Mouse (Mus musculus): ENCODE data around the gene Olfr974. TPM values are rescaled to one million over a fixed set of nuclear protein-coding genes. Genes with fewer than 3 reads are reported as not detected.
"Not testable (repeated sequence)": the region's sequence is repeated elsewhere in the genome, so short reads cannot be mapped to it uniquely, and the experiment has no call there.

Gene Olfr974
- not detected in 2 replicates for polyA plus RNA-seq (2014; fragmentation: Nextera tagmentation; extraction: Ambion mirVana)

- no peak for ATAC-seq (ENCODE audit: low read depth)
- Histone ChIP-seq H3K4me3 (ENCODE audit: low read depth, low read length) (no peak within 1 kb of the TSS), H3K9me3 (ENCODE audit: control insufficient read depth, low read length) (no peaks in the 10 kb centered on the region), H3K36me3 (ENCODE audit: control insufficient read depth, insufficient read depth, low read length) (no peaks in the 10 kb centered on the region), H3K27me3 (ENCODE audit: control insufficient read depth, insufficient read depth, low read length) (no peaks in the 10 kb centered on the region), H3K4me1 (ENCODE audit: control insufficient read depth, insufficient read depth, low read length) (no peaks in the 10 kb centered on the region), H3K9ac (replicated peaks; ENCODE audit: low read depth, low read length) (no peak within 1 kb of the TSS), H3K4me2 (ENCODE audit: low read depth, low read length) (no peak within 1 kb of the TSS), H3K27ac (ENCODE audit: low read depth, low read length) (no peak within 1 kb of the TSS)
- WGBS, result 85% methylated on average over 1 of the region's 1 CpGs
These were observed at the start of gene Olfr974 for GRCm38 (mm10) chr9:39937201-39937600. Olfr974 (plus strand) TSS chr9:39937501.

DNA sequence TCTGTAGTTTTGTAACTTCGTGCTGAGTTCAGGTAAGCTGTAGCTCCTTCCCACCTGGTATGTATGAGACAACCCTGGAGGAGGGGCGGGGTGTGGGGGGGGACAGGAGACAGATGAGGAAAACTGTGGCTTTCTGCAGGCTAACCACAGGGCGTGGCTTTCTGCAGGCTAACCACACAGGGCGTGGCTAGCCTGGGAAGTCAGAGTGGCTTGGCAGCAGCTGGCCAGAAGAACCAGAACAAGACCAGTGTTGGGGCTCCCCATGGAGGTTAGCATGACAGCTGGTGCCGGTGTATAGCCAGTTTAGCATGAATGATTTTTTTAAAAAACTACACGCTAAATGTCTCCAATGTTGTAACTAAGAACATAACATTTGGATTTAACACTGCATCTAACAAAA is 32.2 kb upstream of the Olfr974 start:
- no peak for ATAC-seq (ENCODE audit: low read depth)
- H3K36me3 ChIP-seq (ENCODE audit: control insufficient read depth, insufficient read depth, low read length), result no peaks in the 10 kb centered on the region
- H3K4me2 ChIP-seq (ENCODE audit: low read depth, low read length), result no peak overlapping the region
- no peak overlapping the region for H3K4me3 ChIP-seq (ENCODE audit: low read depth, low read length)
- H3K27me3 ChIP-seq (ENCODE audit: control insufficient read depth, insufficient read depth, low read length), result no peaks in the 10 kb centered on the region
- no peak overlapping the region for H3K9ac ChIP-seq (replicated peaks; ENCODE audit: low read depth, low read length)
- H3K9me3 ChIP-seq (ENCODE audit: control insufficient read depth, low read length), result no peaks in the 10 kb centered on the region
- WGBS, result 83% methylated on average over 6 of the region's 6 CpGs
- H3K27ac ChIP-seq (ENCODE audit: low read depth, low read length), result no peak overlapping the region
- H3K4me1 ChIP-seq (ENCODE audit: control insufficient read depth, insufficient read depth, low read length), result no peaks in the 10 kb centered on the region

GRCm38 (mm10) chr9:39907036-39907435 is 30.3 kb upstream of the Olfr974 start, which contains the start of gene Olfr229:
Olfr229 (plus strand) TSS chr9:39907336.
- 77% methylated on average over 2 of the region's 2 CpGs for WGBS
- no peak within 1 kb of the TSS for H3K27ac ChIP-seq (ENCODE audit: low read depth, low read length)
- no peaks in the 10 kb centered on the region for H3K27me3 ChIP-seq (ENCODE audit: control insufficient read depth, insufficient read depth, low read length)
- H3K4me1 ChIP-seq (ENCODE audit: control insufficient read depth, insufficient read depth, low read length), result no peaks in the 10 kb centered on the region
- no peaks in the 10 kb centered on the region for H3K36me3 ChIP-seq (ENCODE audit: control insufficient read depth, insufficient read depth, low read length)
- no peak within 1 kb of the TSS for H3K4me2 ChIP-seq (ENCODE audit: low read depth, low read length)
- no peak within 1 kb of the TSS for H3K9ac ChIP-seq (replicated peaks; ENCODE audit: low read depth, low read length)
- ATAC-seq (ENCODE audit: low read depth), result no peak
- H3K4me3 ChIP-seq (ENCODE audit: low read depth, low read length), result no peak within 1 kb of the TSS
- H3K9me3 ChIP-seq (ENCODE audit: control insufficient read depth, low read length), result no peaks in the 10 kb centered on the region

DNA sequence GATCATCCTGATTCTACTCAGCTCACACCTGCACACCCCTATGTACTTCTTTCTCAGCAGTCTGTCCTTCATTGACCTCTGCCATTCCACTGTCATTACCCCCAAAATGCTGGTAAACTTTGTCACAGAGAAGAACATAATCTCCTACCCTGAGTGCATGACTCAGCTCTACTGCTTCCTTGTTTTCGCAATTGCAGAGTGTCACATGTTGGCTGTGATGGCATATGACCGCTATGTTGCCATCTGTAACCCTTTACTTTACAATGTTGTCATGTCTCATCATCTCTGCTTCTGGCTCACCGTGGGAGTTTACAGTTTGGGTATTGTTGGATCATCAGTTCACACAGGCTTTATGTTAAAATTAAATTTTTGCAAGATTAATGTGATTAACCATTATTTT is 27.4 kb upstream of the Olfr974 start:
- WGBS, result 88% methylated on average over 3 of the region's 3 CpGs
- Histone ChIP-seq H3K27me3 (ENCODE audit: control insufficient read depth, insufficient read depth, low read length) (no peaks in the 10 kb centered on the region), H3K36me3 (ENCODE audit: control insufficient read depth, insufficient read depth, low read length) (no peaks in the 10 kb centered on the region), H3K9ac (replicated peaks; ENCODE audit: low read depth, low read length) (no peak overlapping the region), H3K4me1 (ENCODE audit: control insufficient read depth, insufficient read depth, low read length) (no peaks in the 10 kb centered on the region), H3K9me3 (ENCODE audit: control insufficient read depth, low read length) (no peaks in the 10 kb centered on the region), H3K4me3 (ENCODE audit: low read depth, low read length) (no peak overlapping the region), H3K4me2 (ENCODE audit: low read depth, low read length) (no peak overlapping the region), H3K27ac (ENCODE audit: low read depth, low read length) (no peak overlapping the region)
- no peak for ATAC-seq (ENCODE audit: low read depth)

DNA sequence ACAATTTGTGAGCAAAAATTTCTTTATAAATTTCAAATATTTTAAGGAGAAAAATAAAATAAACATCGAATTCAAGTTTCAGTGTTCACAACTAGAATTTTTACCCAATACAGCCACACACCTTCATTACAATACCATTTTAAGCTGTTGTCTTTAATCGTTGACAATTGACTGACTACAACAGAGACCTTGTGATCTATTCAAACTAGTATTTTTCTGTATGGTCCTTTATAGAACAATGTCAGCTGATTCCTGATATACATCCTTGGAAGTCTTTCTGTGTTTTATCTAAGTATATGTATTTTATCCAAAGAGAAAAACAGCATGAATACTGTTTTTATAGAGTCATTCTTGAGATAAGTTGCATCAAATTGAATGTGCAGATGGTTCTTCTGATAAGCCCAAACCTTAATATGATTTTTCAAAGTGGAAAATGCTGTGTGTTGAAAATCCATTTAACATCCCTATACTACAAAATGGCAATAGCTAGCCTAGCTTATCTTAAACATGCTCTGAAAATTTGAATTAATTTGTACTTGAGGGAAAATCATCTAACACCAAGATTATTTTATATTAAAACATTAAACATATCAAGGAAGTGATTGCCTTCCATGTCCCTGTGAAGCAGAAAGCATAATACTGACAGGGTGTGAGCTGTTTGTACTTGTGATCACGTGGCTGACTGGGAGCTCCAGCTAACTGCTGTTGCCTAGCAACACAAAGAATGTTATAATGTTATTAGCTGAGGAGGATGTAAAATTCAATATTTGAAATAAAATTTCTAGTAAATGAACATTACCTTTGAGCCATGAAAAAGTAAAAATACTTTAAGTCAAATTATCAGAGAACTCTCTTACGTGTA is 9.1 kb upstream of the Olfr974 start:
- H3K4me2 ChIP-seq (ENCODE audit: low read depth, low read length); H3K27ac ChIP-seq (ENCODE audit: low read depth, low read length); H3K36me3 ChIP-seq (ENCODE audit: control insufficient read depth, insufficient read depth, low read length); H3K27me3 ChIP-seq (ENCODE audit: control insufficient read depth, insufficient read depth, low read length); H3K9me3 ChIP-seq (ENCODE audit: control insufficient read depth, low read length); H3K4me3 ChIP-seq (ENCODE audit: low read depth, low read length); H3K4me1 ChIP-seq (ENCODE audit: control insufficient read depth, insufficient read depth, low read length); H3K9ac ChIP-seq (replicated peaks; ENCODE audit: low read depth, low read length): not testable (repeated sequence)
- no CpG with 5 or more reads among the region's 4 CpGs for WGBS
- peak; percentile 90 for ATAC-seq (ENCODE audit: low read depth)

DNA sequence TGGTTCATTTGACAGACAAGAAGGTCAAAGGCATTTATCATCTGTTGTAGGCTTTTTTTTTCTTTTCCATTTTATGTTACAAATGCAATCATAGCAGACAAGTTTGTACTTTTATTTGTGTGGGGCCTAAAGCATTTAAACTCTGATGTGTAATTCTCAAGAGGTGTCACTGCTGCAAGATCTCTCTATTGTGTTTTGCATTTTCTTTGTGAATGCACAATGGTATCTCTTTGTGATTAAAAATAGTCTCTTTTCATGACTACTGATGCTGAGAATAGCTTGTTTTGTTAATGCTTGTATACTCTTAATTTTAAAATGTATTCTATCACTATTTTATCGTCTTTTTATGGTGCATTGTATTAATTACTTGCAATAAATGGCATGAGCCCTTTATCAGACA is 8.5 kb upstream of the Olfr974 start:
- H3K9me3 ChIP-seq (ENCODE audit: control insufficient read depth, low read length); H3K4me1 ChIP-seq (ENCODE audit: control insufficient read depth, insufficient read depth, low read length); H3K9ac ChIP-seq (replicated peaks; ENCODE audit: low read depth, low read length); H3K27ac ChIP-seq (ENCODE audit: low read depth, low read length); H3K4me2 ChIP-seq (ENCODE audit: low read depth, low read length); H3K27me3 ChIP-seq (ENCODE audit: control insufficient read depth, insufficient read depth, low read length); H3K36me3 ChIP-seq (ENCODE audit: control insufficient read depth, insufficient read depth, low read length); H3K4me3 ChIP-seq (ENCODE audit: low read depth, low read length): not testable (repeated sequence)
- WGBS, result 65% methylated on average over 1 of the region's 1 CpGs
- 0 out of 2 replicates have a peak, but pooled peaks have one; percentile 14 for ATAC-seq (ENCODE audit: low read depth)

GRCm38 (mm10) chr9:39951946-39952345 is 14.6 kb downstream of the Olfr974 start, which contains the start of gene Olfr975:
Olfr975 (minus strand) TSS chr9:39952046.
- H3K36me3 ChIP-seq (ENCODE audit: control insufficient read depth, insufficient read depth, low read length), result no peaks in the 10 kb centered on the region
- no peak within 1 kb of the TSS for H3K4me3 ChIP-seq (ENCODE audit: low read depth, low read length)
- H3K9me3 ChIP-seq (ENCODE audit: control insufficient read depth, low read length), result no peaks in the 10 kb centered on the region
- no peak within 1 kb of the TSS for H3K27ac ChIP-seq (ENCODE audit: low read depth, low read length)
- ATAC-seq (ENCODE audit: low read depth), result no peak
- no peak within 1 kb of the TSS for H3K4me2 ChIP-seq (ENCODE audit: low read depth, low read length)
- 74% methylated on average over 1 of the region's 1 CpGs for WGBS
- no peaks in the 10 kb centered on the region for H3K4me1 ChIP-seq (ENCODE audit: control insufficient read depth, insufficient read depth, low read length)
- no peaks in the 10 kb centered on the region for H3K27me3 ChIP-seq (ENCODE audit: control insufficient read depth, insufficient read depth, low read length)
- no peak within 1 kb of the TSS for H3K9ac ChIP-seq (replicated peaks; ENCODE audit: low read depth, low read length)

GRCm38 (mm10) chr9:39961033-39961432 is 23.7 kb downstream of the Olfr974 start, which contains the start of gene Olfr976:
Olfr976 (minus strand) TSS chr9:39961133.
- 82% methylated on average over 7 of the region's 9 CpGs for WGBS
- not testable (repeated sequence) for H3K36me3 ChIP-seq (ENCODE audit: control insufficient read depth, insufficient read depth, low read length); H3K27me3 ChIP-seq (ENCODE audit: control insufficient read depth, insufficient read depth, low read length); ATAC-seq (ENCODE audit: low read depth); H3K4me1 ChIP-seq (ENCODE audit: control insufficient read depth, insufficient read depth, low read length); H3K9me3 ChIP-seq (ENCODE audit: control insufficient read depth, low read length); H3K9ac ChIP-seq (replicated peaks; ENCODE audit: low read depth, low read length); H3K4me3 ChIP-seq (ENCODE audit: low read depth, low read length); H3K27ac ChIP-seq (ENCODE audit: low read depth, low read length); H3K4me2 ChIP-seq (ENCODE audit: low read depth, low read length)

DNA sequence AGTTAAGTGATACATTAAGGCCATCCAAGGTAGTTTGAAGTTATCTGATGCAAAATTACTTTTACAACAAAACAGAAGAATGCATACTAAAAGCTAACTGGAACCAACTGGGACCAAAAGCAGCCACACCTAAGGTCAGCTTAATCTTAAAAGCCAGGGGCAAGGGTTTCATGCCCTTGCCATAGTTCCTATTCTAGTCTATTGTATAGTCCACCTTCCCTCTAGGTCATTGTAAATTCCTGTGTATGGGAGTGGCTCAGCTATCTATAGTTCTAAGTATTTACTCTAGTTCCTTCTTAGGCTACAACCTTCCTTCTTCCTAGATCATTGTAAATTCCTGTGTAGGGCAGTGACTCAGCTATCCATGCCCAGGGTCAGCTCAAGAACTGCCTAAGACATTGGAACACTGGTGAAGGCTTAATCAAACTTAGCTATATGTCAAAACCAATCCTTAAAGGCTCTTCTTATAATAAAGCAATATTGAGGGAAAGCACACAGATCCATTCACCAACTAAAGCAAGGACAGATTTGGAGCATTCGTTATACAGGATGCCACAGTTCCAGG is 39.4 kb downstream of the Olfr974 start:
- not testable (repeated sequence) for H3K27ac ChIP-seq (ENCODE audit: low read depth, low read length); H3K4me1 ChIP-seq (ENCODE audit: control insufficient read depth, insufficient read depth, low read length); H3K9ac ChIP-seq (replicated peaks; ENCODE audit: low read depth, low read length); H3K9me3 ChIP-seq (ENCODE audit: control insufficient read depth, low read length); ATAC-seq (ENCODE audit: low read depth); H3K36me3 ChIP-seq (ENCODE audit: control insufficient read depth, insufficient read depth, low read length); H3K4me3 ChIP-seq (ENCODE audit: low read depth, low read length); H3K4me2 ChIP-seq (ENCODE audit: low read depth, low read length); H3K27me3 ChIP-seq (ENCODE audit: control insufficient read depth, insufficient read depth, low read length)
- 91% methylated on average over 1 of the region's 1 CpGs for WGBS
